Mouse (Mus musculus) telencephalon, adult 2 months (tissue): ENCODE results near the gene Hoxb4.

Experiments used
- DNase-seq: peaks from one replicate; pipeline ENCODE4 v3.0.0-alpha.2; 2011; ENCODE audit warnings: low read depth, low spot score

Hoxb4 gene

DNA sequence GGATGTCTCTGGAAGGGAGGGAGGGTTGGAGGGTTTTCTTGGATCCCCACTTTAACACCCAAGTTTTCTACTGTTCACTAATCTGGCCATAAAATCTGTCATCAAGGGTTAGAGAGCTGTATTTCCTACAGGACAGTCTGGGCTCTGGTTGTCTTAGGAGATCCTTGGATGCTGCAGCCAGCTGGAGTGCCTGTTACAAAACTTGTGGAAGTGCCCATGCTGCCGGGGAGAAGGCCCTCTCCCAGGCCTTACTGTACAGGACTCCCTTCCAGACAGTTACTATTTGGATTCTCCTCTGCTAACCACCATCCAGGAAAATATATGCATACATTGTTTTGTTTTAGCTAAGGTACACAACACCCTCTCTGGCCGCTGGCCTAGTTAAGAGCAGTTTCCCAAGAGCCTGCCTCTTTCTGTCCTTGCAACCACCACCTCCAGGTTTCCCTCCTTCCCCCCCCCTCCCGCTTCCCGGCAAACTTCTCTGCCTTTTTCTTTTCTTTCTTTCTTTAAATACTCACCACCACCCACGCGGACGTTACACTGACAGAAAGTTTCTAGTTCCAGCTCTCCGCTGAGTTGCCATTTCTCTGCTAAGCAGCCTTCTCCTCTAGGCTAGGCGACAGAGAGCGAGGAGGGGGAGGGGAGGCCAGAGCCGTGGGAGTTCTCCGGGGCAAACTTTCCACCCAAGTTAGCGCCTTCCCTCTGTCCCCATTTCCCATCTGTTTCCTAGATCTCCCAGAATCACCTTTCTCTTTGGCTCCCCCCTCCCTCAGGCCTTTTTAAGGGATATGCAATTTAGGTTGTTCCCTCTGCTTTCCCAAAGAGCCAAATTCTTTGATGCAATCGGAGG is 31.6 kb downstream of the Hoxb4 start:
- no peak for DNase-seq

DNA sequence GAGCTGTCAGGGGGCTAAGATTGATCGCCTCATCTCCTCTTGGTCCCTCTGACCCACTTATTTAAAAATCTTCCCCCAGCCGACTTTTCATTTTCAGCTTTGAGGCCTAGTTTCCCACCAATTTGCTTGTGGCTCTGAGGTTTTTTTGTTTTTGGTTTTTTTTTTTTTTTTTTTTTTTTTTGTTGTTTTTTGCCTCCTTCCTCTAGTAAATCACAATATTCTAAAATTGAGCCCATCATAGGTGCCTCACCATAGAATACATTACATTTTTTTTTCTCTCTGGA is 32.2 kb downstream of the Hoxb4 start, which contains the start of gene Hoxb2:
Hoxb2 (plus strand) TSS at position 185 of the 284 bp plus-strand sequence.
- no peak for DNase-seq

DNA sequence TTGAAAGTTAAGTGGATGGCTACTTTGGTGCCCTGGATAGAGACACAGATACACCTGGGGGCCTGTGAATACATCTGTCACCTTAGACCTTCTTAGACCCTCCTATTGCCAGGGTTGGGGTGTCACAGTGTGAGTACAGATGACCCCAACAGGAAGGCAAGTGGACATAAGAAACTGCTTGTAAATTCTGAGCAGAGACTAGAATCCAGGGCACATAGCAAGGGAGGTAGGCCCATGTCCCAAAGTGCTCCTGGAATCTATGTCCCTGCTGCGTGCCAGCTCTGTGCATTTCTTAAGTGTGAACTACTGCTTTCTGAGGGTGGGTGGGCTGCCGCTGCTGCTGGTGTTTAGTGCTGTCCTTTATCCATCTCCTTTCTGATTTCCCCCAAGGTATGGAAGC is 32.7 kb downstream of the Hoxb4 start:
- DNase-seq, result no peak

DNA sequence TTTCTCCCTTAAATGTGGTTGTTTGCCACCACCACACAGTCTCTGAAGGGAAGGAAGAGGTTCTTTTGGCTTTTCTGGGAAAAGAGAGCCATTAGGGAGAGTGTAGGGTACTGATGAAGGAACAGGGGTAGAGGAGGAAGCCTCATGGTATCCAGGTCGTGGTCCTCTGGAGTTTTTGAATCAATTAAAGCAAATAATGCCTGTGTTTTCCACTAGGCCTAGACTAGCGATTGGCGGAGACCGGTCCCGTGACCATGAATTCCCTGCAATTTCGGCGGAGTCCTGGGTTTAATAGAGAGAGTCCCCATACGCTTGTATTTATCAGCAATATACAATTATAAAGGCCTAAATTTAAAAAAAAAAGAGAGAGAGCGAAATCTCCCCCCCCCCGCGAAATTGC is 33.2 kb downstream of the Hoxb4 start:
- DNase-seq, result no peak

DNA sequence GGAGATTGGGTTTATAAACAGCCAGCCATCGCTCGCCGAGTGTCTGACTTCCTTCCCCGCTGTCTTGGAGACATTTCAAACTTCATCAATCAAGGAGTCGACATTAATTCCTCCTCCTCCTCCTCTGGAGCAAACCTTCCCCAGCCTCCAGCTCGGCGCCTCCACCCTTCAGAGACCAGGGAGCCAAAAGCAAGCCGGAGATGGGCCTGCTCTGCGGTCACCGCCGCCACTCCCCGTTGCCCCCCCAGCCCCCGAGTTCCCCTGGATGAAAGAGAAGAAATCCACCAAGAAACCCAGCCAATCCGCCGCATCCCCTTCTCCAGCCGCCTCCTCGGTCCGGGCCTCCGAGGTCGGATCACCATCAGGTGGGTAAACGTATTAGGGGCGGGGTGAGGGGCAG is 33.8 kb downstream of the Hoxb4 start:
- DNase-seq, result no peak

DNA sequence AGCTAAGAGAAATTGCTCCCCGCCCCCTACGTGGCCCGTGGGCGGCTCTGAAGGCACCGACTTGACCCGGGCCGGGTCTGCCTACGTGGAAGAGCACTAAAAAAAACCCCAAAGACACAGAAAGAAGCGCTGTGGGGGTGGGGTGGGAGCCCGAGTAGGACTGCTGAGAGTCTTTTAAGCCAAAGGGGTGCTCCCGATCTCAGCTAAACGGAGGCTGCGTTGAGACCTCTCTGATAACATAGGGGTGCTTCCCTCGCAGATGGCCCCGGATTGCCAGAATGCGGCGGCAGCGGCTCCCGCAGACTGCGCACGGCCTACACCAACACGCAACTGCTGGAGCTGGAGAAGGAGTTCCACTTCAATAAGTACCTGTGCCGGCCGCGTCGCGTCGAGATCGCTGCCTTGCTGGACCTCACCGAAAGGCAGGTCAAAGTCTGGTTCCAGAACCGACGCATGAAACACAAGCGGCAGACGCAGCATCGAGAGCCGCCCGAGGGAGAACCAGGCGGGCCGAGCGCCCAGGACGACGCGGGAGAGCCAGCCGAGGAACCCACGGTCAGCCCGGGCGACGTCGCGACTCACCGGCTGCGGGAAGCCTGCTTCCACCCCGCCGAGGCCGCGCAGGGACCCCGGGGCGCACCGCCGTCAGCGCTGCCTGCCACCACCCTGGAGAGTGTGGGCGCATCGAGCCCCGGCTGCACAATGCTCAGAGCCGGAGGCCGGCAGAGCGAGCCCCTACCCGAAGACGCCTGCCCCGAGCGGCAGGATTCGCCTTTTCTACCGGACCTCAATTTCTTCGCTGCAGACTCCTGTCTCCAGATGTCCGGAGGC is 34.8 kb downstream of the Hoxb4 start:
- no peak for DNase-seq

DNA sequence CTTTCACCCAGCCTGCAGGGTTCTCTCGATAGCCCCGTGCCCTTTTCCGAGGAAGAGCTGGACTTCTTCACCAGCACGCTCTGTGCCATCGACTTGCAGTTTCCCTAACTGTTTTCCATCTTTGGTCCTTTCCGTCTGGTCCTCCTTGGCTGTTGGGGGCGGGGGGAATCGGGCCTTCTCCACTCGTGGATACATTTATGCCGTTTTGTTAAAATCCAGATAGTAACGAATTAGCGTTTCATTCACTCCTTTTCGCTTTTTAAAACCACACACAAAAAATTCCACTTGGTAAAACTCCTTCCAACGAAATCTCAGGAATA is 35.4 kb downstream of the Hoxb4 start:
- no peak for DNase-seq

DNA sequence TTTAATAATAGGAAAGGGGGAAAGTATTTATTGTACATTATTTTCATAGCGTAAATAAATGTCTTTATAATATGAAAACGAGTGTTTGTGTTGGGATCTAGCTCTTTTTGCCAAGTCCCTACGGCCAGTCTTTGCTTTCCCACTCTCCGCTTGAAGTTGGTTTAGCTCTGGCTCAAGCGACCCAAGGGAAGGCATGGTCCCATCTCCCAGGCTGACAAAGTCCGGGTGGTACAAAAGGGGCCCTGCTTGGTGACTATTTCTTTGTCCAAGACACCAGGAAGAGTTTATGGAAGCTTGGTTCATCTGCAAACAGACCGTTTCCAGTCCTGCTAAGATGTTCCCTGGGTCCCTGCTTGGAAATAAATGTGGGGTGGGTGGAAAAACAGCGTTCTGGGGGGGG is 35.9 kb downstream of the Hoxb4 start:
- DNase-seq, result no peak

DNA sequence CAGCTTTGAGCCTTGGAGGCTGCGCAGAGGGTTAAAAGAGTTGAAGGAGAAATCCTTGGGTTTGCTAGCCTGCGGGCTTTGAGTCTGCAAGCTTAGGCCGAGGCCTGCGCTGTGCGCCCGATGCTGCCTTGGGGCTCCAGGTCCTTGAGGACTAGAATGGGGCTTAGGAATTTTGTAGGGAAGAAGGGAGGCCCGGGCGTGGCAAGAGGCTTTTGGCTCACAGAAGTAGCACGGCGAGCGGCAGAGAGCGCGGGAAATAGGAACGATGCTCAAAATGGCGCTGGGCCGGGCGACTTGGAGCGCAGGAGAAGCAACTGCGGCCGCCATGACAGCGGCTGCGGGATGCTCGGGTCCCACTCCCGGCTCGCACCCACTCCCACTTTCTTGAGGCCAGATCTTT is 36.3 kb downstream of the Hoxb4 start:
- no peak for DNase-seq

DNA sequence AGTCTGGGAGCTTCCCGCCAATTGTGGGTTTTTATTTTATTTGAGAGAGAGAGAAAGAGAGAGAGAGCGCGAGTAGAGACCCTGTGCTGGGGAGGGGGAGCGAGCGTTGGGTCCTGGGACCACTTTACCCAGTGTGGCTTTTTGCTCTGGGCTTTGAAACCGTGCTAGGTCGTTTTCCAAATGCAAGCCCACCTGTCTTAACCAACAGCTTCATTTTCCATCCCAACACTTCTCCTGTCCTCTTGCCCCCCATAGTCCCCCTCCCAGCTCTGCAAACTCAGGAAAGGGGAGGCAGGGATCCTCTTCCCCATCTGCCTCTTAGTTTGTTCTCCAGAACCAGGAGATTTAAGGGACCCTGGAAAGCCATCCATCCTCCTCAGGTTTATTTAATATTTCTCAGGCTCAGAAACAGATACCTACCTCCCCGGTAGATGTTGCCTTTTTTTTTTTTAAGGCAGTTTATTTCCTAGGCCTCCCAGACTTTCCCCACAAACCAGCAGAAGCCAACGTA is 36.8 kb downstream of the Hoxb4 start:
- no peak for DNase-seq

DNA sequence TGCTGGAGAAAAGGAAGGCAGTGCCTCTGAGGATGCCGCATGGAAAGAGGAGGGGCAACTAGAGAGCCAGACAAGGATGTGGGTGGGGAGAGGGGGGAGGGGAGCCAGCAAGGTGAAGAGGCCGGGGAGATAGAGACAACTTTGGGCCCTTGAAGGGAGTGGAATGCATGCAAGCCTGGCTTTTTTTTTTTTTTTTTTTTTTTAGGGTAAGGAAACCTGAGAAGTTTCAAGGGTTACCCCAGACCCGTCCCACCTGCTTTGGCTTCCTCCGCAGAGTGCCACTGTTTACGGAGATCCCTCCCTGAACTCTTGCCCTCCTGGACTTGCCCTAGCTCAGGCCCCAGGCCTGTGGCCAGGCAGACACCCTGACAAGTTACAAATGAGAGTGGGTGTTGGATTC is 45.7 kb downstream of the Hoxb4 start:
- DNase-seq, result no peak

DNA sequence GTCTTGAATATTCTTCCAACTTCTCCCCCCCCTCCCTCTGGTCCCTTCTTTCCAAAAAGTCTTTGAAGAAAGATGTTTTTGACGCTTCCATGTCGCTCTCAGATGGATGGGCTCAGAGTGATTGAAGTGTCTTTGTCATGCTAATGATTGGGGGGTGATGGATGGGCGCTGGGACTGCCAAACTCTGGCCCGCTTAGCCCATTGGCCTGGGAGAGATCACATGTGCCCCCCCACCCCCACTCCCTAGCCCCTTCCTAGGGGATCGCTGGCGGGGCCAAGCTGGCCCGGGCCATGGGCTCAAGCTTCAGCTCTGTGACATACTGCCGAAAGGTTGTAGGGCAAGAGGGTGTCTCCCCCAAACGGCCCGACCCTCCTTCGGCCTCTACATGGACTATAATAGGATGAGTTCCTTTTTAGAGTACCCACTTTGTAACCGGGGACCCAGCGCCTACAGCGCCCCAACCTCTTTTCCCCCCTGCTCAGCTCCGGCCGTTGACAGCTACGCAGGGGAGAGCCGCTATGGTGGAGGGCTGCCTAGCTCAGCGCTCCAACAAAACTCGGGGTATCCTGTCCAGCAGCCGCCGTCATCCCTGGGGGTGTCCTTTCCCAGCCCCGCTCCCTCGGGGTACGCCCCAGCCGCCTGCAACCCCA is 47.5 kb downstream of the Hoxb4 start, which contains the start of gene Hoxb1:
Hoxb1 (plus strand) TSS at position 312 of the 651 bp plus-strand sequence.
- DNase-seq, result no peak

DNA sequence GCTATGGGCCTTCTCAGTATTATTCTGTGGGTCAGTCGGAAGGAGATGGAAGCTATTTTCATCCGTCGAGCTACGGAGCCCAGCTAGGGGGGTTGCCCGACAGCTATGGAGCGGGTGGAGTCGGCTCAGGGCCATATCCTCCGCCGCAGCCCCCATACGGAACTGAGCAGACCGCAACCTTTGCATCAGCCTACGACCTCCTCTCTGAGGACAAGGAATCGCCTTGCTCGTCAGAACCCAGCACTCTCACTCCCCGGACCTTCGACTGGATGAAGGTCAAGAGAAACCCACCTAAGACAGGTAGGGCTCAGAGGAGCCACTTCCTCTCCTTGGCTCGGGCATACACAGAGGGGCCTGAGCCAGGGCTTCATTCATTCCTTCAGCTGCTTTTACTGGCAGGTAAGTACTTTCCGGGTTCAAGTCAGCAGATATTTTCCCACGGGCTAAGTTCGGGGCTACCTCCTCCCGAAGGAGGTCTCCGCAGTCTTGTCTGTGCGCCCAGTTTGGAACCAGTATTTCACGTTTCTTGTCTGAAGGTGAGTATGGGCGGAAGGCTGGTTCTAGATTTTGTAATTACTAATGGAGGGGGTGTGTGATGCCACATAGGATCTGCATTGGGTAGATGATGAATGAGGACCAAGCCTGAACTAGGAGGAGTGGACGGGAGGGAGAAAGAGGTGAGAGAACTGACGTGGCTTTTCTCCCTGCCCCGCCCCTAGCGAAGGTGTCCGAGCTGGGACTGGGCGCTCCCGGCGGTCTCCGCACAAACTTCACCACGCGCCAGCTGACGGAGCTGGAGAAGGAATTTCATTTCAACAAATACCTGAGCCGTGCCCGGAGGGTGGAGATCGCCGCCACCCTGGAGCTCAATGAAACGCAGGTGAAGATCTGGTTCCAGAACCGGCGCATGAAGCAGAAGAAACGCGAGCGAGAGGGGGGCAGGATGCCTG is 48.3 kb downstream of the Hoxb4 start:
- no peak for DNase-seq

DNA sequence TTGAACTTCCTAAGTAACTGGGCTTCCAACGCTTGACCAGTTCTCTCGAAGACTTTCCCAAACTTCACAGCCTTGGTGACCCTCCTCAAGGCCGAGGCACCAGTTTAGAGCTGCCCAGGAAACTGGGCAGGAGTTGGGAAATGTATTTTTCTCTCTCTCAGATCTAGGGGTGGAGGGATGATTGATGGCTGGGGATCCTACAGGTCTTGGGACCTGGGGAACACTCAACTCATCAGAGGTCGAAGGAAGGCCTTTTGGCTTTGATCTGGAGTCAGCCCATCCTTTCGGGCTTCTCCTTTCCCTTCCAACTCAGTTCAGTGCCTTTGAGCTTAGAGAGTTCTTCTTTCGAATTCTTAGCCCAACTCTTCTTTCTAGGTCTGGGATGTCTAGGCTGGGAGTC is 49.1 kb downstream of the Hoxb4 start:
- DNase-seq, result no peak

DNA sequence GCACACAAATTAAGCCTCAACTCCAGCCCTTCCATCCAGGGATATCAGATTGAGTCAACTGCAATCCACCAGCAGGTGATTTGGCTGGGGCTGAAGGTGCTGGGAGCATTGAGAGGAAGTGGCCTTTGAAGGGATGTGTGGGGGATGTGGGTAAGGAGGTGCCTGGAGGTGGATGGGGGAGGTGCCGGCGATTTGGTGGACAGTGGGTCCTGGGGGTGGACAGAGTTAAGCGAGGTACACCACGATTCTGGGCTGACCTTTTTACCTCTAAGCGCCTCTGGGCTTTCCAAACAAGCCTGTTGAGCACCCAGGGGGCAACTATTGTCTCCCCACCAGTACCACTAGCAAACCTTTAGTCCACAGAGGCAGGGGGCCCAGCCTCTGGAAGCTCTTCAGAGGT is 50.6 kb downstream of the Hoxb4 start:
- DNase-seq, result no peak

DNA sequence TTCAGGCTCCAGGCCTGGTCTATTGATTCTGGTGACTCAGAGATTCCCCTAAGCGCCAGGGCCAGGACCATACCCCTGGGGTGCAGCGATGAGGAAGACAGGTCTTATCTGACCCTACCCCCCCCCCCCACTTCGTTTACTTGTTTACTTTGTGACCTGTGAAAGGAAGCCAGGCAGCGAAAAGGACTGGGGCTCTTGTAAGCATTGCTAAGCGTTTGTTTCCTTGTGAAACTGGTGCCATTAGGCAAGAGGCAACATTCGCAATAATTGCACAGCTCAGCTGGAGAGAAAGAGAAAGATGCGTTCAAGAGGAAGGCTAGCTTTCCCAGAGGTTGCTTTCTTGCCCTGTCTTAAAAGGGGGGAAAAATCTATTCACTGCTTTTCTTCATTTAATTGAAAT is 51.1 kb downstream of the Hoxb4 start:
- DNase-seq, result no peak
